Mouse (Mus musculus): ENCODE measurements around the gene Prps1.

Gene Prps1

DNA sequence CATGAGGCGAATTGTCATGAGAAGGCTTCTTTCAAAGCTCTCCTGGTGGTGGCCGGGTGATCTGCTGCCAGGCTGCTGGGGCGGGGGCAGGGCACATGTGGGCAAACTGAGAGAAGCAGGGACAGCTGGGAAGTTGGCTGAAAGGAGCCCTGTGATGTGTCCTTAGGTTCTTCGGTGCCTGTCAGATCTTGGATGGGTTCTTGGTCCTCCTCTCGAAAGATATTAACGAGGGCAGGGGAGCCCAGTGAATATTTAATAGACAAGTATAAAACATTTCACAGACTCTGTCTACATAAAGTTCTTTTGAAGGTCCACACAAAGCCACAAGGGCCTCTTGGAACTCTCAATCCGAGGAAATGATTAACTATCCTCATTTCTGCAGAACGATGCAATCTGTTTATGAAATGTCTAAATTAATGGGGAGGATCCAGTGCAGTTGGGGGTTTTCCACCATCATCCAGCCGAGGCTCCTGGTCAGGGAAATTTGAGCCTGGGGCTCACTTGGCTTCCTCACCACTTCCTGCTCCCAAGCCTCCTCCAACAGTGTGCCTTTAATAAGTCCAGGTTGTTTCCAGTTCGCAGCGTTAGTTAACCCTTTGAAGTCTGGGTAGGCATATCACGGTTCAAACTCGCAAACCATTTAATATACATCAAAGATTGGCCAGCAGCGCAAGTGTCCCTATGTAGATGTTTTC lies 65.8 kb downstream of the Prps1 start:
- in situ Hi-C loops (cut with MboI; ENCODE audit: low pct_unique_long_range_greater_than_20kb in 1 of 2, low sequenced_read_pairs in 2 of 2, unreplicated experiment in 1 of 2): no loop called here

DNA sequence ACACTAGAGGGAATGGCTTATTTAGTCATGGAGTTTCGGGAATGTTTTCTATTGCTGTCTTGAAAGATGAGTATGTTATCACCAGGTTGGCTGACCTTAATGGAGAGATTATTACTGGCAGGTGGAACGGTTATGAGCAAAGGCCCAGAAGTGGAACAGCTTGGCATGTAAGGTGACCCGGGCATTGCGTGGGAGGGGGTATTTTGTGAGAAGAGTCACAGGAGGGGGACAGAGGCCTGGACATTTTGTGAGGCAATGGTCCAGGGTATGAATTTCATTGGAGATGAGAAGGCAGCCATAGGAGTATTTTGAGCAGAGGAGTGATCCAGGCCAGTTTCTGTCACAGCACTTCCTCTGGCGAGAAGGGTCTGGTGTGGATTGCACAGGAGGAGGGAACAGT lies 67.8 kb downstream of the Prps1 start:
- in situ Hi-C loops (cut with MboI; ENCODE audit: low pct_unique_long_range_greater_than_20kb in 1 of 2, low sequenced_read_pairs in 2 of 2, unreplicated experiment in 1 of 2): no loop called here
